Mouse (Mus musculus) thymus, adult 2 months (tissue): Measurements from ENCODE around the gene P3h2. TPM values are rescaled to one million over a fixed set of nuclear protein-coding genes. Genes with fewer than 3 reads are reported as not detected.

Experiments used
- DNase-seq: peaks from one replicate; pipeline ENCODE4 v3.0.0; 2021
- H3K27ac ChIP-seq: fragments of 200-500 bp; 2 replicates; pipeline ENCODE4 v1.5.1; 2012; ENCODE audit warnings: low read length, control low read depth; ENCODE audit not compliant: control insufficient read depth, insufficient read depth
- H3K27me3 ChIP-seq: fragments of 200-500 bp; 2 replicates; pipeline ENCODE4 v1.6.1; 2012; ENCODE audit warnings: mild to moderate bottlenecking, low read length, moderate library complexity, mixed read lengths; ENCODE audit not compliant: control insufficient read depth, insufficient read depth
- H3K36me3 ChIP-seq: fragments of 200-500 bp; 2 replicates; pipeline ENCODE4 v1.6.1; 2012; ENCODE audit warnings: mild to moderate bottlenecking, low read length, moderate library complexity; ENCODE audit not compliant: control insufficient read depth, insufficient read depth
- H3K4me1 ChIP-seq: fragments of 200-500 bp; replicated peaks from 2 replicates; pipeline ENCODE4 v1.6.1; 2012; ENCODE audit warnings: low read length; ENCODE audit not compliant: control insufficient read depth, insufficient read depth
- H3K4me3 ChIP-seq: fragments of 200-500 bp; 2 replicates; pipeline ENCODE4 v1.5.1; 2012; ENCODE audit warnings: mild to moderate bottlenecking, low read length, control low read depth, moderate library complexity; ENCODE audit not compliant: control insufficient read depth, insufficient read depth
- CTCF ChIP-seq: fragments of 200-500 bp; IDR thresholded peaks from 2 replicates; pipeline ENCODE4 v1.5.1; 2012; ENCODE audit warnings: mild to moderate bottlenecking, control low read depth, low read length, moderate library complexity, borderline replicate concordance; ENCODE audit not compliant: control insufficient read depth, poor library complexity, insufficient read depth; ENCODE audit errors: extremely low read depth
- POLR2A ChIP-seq: fragments of 200-500 bp; IDR thresholded peaks from 2 replicates; pipeline ENCODE4 v1.6.1; 2012; ENCODE audit warnings: mild to moderate bottlenecking, low read length, control low read depth, moderate library complexity; ENCODE audit not compliant: control insufficient read depth, poor library complexity, insufficient read depth; ENCODE audit errors: extremely low read depth
- WGBS: fragments of 180-500 bp; shearing (Covaris S2); methylation state at CpG from one replicate; pipeline ENCODE4 v1.1.7; 2018; 5-methylcytosine and 5-hydroxymethylcytosine counted together
- polyA plus RNA-seq: library from polyadenylated mRNA; depleted of rRNA; stranded (reverse); fragments of >200 nt; gene quantifications from 2 replicates; pipeline ENCODE4 v1.2.3, GENCODE M21; 2012

P3h2 gene
- polyA plus RNA-seq, 1 experiment = 1.8 TPM

GRCm38 (mm10) chr16:25994605-25995004, 111.0 kb downstream of the P3h2 start:
- H3K4me1 ChIP-seq = no peaks in the 10 kb centered on the region
- 95% methylated on average over 3 of the region's 3 CpGs for WGBS
- H3K36me3 ChIP-seq = no peaks in the 10 kb centered on the region

GRCm38 (mm10) chr16:25987221-25987620, 118.4 kb downstream of the P3h2 start:
- H3K27me3 ChIP-seq = no peaks in the 10 kb centered on the region
- no peak for TF ChIP-seq POLR2A
- no peak for TF ChIP-seq CTCF
- no peaks in the 10 kb centered on the region for H3K36me3 ChIP-seq
- DNase-seq = no peak
- H3K4me3 ChIP-seq = no peak overlapping the region
- H3K27ac ChIP-seq = no peak overlapping the region
- no peaks in the 10 kb centered on the region for H3K4me1 ChIP-seq
- 97% methylated on average over 5 of the region's 5 CpGs for WGBS

More at GRCm38 (mm10) chr16:25994605-25995004, 111.0 kb downstream of the P3h2 start:
- DNase-seq = no peak
- Histone ChIP-seq H3K27me3 (no peaks in the 10 kb centered on the region), H3K4me3 (no peak overlapping the region), H3K27ac (no peak overlapping the region)
- no peak for TF ChIP-seq POLR2A
- no peak for TF ChIP-seq CTCF

- Histone ChIP-seq H3K36me3 (no peaks in the 10 kb centered on the region), H3K27ac (no peak overlapping the region), H3K27me3 (no peaks in the 10 kb centered on the region), H3K4me3 (no peak overlapping the region), H3K4me1 (no peaks in the 10 kb centered on the region)
- 63% methylated on average over 4 of the region's 4 CpGs for WGBS
- no peak for DNase-seq
- TF ChIP-seq CTCF = no peak
- TF ChIP-seq POLR2A = no peak
Measured at GRCm38 (mm10) chr16:25983635-25984034, 121.9 kb downstream of the P3h2 start.

GRCm38 (mm10) chr16:25979037-25979436, 126.5 kb downstream of the P3h2 start:
- no peak overlapping the region for H3K4me3 ChIP-seq
- WGBS = 29% methylated on average over 3 of the region's 3 CpGs
- no peaks in the 10 kb centered on the region for H3K27me3 ChIP-seq
- no peaks in the 10 kb centered on the region for H3K4me1 ChIP-seq
- no peak for TF ChIP-seq CTCF
- TF ChIP-seq POLR2A = no peak
- no peak overlapping the region for H3K27ac ChIP-seq
- DNase-seq = no peak
- H3K36me3 ChIP-seq = no peaks in the 10 kb centered on the region

- H3K27ac ChIP-seq = no peak overlapping the region
- WGBS = 94% methylated on average over 2 of the region's 2 CpGs
- H3K27me3 ChIP-seq = no peaks in the 10 kb centered on the region
- H3K4me1 ChIP-seq = no peaks in the 10 kb centered on the region
- no peaks in the 10 kb centered on the region for H3K36me3 ChIP-seq
- TF ChIP-seq CTCF (no peak), POLR2A (no peak)
- H3K4me3 ChIP-seq = no peak overlapping the region
- no peak for DNase-seq
Measured at GRCm38 (mm10) chr16:25977210-25977609, 128.4 kb downstream of the P3h2 start.

GRCm38 (mm10) chr16:25971285-25971684, 134.3 kb downstream of the P3h2 start:
- TF ChIP-seq POLR2A (no peak), CTCF (no peak)
- no peaks in the 10 kb centered on the region for H3K4me1 ChIP-seq
- H3K36me3 ChIP-seq = no peaks in the 10 kb centered on the region
- H3K4me3 ChIP-seq = no peak overlapping the region
- no peaks in the 10 kb centered on the region for H3K27me3 ChIP-seq
- no peak overlapping the region for H3K27ac ChIP-seq
- no peak for DNase-seq
- WGBS = 81% methylated on average over 7 of the region's 7 CpGs

- H3K27me3 ChIP-seq = no peaks in the 10 kb centered on the region
- no peak overlapping the region for H3K27ac ChIP-seq
- TF ChIP-seq CTCF (no peak), POLR2A (no peak)
- no peaks in the 10 kb centered on the region for H3K36me3 ChIP-seq
- WGBS = 93% methylated on average over 5 of the region's 5 CpGs
- no peak for DNase-seq
- H3K4me3 ChIP-seq = no peak overlapping the region
- H3K4me1 ChIP-seq = no peaks in the 10 kb centered on the region
Measured at GRCm38 (mm10) chr16:25970720-25971119, 134.9 kb downstream of the P3h2 start.
